Mouse (Mus musculus) left cerebral cortex, postnatal 14 days (tissue): ENCODE measurements around the gene Rps3. TPM values are rescaled to one million over a fixed set of nuclear protein-coding genes. Genes with fewer than 3 reads are reported as not detected.

ENCODE experiments used
- DNase-seq, 2 experiments: peaks; one replicate each; pipeline ENCODE4 v3.0.0; 2021 to 2022; ENCODE audit warnings: low spot score in 2 of 2, mixed read lengths in 1 of 2
- intact Hi-C: fragments of 180-260 bp; cut with DNase I; formaldehyde crosslinking; loops from one replicate; pipeline ENCODE4 v1.15.1; 2025
- total RNA-seq, 2 experiments: library from RNA; stranded (reverse); gene quantifications; 2 replicates each; pipeline ENCODE4 v1.2.3; 2021

Gene Rps3
- total RNA-seq, 2 experiments from 2014 or later: 221 to 235 TPM

DNA sequence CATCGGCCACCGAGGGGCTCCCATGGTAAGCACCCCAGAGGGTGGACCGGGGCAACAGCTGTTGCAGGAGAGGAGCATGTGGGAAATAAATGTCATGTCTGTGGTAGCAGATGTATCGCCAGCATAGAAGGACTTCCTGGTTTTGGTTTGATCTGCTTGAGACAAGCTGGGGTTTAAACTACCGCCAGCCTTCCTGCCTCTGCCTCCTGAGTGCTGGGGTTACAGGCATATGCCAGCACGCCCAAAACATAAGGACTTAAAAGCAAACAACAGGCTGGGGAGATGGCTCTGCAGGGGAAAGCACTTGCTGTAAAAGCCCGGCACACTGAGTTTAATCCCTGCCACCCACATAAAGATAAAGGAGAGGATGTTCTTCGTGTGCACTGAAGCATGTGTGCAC, 34.5 kb downstream of the Rps3 start:
- DNase-seq: no peak
- intact Hi-C loops: no loop called here

DNA sequence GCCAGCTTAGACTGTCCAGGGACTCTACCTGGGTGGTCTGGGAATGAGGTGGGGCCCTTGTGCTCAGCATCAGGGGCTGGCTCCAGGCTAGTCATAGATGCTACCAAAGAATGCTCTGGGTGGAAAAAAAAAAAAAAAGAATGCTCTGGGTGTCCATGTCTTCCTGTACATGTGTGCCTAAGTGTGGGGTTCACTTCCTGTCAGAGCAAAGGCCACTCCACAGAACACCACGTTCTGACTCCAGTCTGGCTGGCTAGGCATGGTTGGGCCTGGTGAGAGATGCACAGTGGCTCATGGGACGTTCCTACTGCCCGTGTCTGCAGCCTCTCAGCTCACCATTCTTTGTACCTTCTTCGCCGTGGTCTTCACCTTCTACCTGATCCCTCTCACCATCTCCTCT, 34.9 kb downstream of the Rps3 start:
- intact Hi-C loops: no loop called here
- no peak for DNase-seq

DNA sequence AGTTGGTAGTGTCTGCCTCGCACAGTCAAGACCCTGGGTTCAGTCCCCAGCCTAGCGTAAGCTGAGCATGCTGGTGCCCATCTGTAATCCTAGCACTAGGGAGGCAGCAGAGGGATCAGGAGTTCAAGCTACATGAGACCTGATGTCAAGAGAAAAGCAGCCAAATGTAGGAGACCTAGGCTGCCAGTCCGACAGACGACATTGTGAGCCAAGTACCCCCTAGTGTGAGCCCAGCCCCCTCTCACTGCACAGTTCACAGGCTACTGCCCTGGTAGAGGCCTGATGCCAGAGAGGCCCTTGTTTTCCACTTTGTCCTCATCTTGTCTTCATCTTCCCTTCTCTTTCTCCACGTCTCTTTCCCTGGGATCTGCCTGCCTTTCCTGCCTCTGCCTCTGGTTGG, 36.2 kb downstream of the Rps3 start:
- no peak for DNase-seq
- intact Hi-C loops: no loop called here

DNA sequence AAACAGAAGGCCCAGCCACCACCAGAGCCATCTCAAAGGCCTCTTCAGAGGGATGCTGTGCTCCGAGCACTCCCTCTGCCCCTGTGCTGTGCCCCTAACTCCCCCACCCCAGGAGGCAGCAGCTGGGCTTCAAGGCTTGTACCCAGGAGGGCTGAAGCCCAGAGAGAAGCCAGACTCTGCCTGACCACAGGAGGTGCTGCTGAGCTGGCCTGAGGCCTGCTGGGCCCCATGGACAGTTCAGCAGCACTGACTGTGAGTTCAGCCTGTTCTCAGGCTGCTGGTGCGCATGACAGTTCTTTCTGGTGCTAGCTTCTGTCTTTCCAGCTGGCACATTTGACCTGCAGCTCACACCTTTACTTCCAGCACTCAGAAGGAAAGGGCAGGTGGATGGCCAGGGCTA, 37.7 kb downstream of the Rps3 start:
- intact Hi-C loops: no loop called here

DNA sequence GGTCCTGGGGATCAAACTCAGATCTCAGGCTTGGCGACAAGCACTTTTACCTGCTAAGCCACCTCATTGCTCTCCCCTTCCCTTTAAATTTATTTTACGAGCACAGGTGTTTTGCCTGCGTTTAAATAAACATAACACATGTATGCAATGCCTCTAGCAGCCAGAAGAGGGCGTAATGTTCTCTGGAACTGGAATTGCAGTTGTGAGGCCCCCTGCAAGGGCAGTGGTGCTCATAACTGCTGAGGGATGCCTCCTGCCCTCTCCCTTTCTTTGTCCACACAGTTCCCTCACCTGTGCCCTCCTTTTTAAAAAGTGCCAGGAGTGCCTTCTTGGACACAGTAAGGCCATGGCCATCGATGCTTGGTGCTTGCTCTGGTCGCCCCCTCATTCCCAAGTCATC, 39.5 kb downstream of the Rps3 start:
- no peak for DNase-seq
- intact Hi-C loops: no loop called here

More for the DNA sequence above, 37.7 kb downstream of the Rps3 start:
- no peak for DNase-seq

DNA sequence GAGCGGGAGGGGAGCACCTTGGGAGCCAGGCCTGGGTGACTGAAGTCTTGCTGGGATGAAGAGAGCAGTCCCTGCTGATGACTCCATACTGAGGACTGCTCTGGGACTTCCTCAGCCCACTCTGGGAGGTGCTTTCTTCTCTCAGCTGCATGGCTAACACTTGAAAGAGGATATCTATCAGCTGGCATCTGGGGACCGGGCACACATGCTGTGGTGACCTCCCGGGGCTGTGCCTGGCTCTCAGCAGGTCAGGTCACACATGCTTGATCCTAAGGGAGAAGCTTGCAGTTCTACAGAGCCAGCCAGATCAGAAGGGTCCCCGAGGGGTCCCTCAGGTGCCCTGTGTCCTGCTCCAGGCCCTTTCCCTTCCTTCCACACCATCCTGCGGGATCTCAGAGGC, 40.4 kb downstream of the Rps3 start:
- no peak for DNase-seq
- intact Hi-C loops: no loop called here

DNA sequence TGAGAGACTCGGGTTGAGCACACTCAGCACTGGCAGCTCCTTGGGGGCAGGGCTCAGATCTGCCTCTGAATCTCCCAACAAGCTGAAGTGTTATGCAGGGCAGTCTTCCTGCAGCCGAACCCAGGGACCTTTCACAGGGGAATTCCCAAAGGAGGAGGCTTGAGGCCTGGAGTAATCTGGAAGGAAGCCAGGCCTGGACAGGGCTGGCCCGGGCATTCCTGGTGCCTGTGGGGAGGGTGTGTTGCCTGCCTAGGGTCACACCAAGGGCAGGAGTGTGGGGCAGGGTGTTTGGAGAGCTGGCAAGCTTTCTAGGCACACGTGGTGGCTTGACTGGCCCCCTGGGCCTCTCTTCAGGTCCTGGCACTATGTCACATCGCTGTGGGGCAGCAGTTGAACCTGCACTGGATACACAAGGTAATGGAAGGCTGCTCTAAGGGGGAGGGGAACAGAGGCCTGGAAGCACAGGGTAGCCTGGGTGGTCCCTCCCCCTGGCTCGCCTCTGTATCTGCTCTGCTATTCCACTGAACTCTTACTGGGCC, 41.9 kb downstream of the Rps3 start:
- no peak for DNase-seq
- intact Hi-C loops: no loop called here

DNA sequence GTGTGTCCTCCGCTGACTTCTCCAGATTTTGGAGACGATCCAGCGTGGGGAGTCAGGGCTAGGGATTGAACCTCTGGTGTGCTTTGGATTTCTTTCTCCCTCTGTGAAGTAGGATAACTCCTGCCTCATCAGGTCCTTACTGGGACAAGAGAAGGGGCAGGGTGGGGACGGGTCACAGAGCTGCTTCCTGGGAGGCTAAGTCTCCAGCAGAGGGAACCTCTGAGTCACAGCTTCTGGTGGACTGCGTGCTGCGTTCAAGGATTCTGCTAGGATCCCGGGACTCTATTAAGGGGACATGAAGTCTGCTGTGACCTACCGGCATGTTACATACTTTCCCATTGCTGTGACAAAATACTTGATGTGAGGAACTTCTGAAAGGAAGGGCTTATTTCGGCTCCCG, 44.7 kb downstream of the Rps3 start:
- no peak for DNase-seq
- intact Hi-C loops: no loop called here

DNA sequence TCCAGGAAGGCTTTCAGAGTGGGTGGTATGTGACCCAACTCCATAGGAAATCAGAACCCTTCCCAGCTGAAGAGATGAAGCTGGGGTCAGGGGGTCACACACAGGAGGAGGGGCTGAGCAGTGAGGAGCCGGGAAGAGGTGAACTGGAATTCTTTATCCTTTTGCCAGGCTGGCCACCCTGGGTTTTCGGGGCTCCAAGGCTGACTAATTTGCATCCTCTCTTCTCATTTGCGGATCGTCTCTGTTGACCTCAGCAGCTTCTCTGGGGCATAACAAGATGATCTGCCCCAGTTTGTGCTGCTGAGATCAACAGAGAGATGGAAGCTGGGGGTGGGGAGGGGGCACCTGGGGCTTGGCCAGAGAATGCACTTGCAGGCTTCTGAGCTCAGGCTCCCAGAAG, 47.0 kb downstream of the Rps3 start:
- intact Hi-C loops: no loop called here
- no peak for DNase-seq

DNA sequence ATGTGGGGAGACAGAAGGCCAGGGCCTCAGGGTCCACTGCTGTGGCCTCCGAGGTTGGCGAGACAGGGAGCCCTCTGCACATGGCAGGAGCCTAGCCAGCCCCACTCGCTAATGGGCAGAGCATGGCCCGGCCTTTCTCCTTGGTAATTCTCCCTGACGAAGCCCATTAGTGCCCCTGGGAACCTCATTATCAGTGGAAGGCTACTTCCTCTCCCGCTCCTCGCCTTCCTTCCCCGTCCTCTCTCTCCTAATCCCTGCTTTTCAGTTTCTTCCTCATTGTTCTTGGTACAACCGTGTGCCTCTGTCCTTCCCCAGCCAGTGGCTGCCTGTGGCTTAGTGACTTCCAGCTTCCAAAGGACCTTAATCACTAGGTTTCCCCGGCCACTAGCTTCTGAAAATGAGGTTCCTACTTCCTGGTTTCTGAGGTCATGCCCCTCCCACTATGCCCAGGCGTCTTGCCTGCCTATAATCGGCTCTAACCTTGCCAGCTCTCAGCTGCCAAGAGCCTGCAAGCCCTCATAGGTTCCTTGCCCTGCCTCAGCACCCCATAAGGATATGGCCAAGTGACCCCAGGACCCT, 48.8 kb downstream of the Rps3 start:
- DNase-seq: no peak
- intact Hi-C loops: no loop called here

DNA sequence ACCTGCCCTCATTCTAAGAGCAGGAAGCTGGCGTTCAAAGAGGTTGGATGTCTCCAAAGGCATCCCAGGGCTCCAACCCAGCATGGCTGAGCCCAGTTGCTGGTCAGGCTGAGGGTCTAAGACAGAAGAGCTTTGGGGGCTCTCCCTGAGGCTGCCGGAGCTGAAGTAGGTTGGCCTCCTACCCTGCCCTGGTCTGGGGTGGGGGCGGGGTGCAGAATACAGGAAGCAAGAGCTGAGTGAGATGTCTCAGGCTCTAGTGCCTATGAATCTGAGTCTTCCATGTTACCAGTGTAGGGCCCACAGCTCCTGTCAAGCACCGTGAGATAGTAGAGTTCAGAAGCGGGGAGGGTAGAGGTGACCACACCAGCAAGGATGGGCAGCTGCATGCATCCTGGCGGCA, 50.7 kb downstream of the Rps3 start:
- intact Hi-C loops: no loop called here
- no peak for DNase-seq

DNA sequence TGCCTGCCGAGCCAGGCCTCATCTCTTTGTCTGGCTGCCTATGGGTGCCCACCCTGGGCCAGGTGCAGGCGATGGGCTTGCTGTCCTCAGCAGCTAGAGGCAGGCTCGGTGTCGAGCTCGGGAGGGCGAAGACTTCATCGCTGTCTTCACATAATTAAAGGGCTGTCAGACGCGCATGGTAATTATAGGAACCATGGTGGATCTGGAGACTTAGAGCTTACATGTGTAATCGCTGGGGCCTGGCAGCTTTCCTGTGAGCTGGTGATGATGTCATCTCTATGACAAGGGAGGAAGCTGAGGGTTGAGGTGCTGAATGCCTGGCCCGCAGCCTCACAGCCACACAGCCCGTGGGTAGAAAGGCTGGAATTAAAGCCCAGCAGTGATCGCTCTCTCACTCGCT, 51.3 kb downstream of the Rps3 start:
- intact Hi-C loops: no loop called here

DNA sequence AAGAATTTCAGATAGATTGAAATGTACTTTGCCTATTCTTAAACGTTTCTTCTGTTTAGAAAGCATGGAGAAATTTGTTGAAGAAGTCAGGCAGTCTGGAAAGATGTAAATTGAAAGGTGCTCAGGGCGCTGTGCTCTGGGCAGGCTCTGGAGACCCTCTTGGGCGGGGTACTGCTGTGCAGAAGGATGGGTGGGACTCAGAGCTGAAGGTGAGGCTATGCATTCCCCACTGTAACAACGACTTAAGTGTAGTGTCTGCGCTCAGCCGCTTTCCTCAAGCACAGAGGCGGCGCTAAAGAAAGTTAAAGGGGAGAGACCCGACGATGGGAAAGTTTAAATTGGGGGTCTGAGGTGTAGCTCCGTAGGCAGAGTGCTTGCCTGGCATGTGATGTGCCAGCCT, 53.3 kb downstream of the Rps3 start:
- no peak for DNase-seq
- intact Hi-C loops: no loop called here

More for the DNA sequence above, 51.3 kb downstream of the Rps3 start:
- peak; percentile 49 to 59 for DNase-seq

DNA sequence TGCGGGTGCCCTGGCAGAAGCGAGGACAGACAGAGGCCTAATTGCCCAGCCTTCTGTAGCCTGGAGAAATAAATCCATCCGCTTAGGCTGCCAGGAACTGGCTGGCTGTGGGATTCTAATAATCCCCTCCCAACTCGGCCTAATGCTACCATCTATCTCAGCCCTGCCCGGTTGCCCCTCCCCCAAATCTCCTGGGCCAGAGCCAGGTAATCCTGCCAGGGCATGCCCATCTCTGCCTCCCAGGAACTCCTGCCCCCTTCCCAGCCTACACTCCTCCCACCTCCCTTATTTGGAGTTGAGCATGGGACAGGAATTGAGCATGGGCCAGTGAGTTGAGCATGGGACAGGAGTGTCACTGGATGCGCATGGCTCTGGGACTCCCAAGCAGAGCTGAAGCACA, 53.8 kb downstream of the Rps3 start:
- intact Hi-C loops: no loop called here
- DNase-seq: no peak

DNA sequence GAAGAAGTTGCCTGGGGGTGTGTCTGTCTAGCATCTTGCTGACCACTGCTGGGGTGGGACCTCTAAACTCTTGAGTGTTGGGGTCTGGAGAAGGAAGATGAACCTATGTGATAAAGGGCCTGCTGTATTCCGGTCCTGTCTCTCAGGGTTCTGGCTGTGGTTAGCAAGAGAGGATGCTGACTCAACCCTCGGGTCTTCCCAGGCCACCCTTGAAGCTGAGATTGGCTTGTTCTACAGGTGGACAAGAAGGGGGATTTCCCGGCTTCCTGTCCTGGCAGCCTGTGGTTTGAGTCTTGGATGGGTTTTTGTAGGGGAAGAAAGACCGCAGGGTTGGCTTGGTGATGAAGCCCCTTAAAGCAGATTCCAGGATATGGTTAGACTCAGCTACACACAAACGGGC, 54.7 kb downstream of the Rps3 start:
- no peak for DNase-seq
- intact Hi-C loops: no loop called here

DNA sequence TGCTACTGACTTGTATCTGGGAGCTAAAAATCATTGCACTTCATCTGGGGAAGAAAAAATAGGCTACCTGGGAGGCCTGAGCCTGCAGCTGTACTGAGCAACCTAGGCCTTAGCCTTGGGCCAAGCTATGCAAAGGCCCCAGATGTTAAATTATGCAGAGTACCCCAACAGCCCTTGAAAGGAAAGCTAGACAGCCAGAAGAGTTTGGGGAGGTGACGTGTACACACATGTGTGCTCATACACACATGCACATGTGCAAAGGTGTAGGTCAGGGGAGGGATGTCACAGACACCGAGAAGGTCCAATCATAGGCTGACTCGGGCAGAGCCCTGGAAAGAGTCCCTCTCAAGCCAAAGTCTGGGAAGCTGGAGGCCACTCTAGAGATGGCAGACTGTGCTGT, 55.6 kb downstream of the Rps3 start:
- DNase-seq: no peak
- intact Hi-C loops: no loop called here

Other genes with a start within 250 kb of the Rps3 start
- gene Mogat2, start 245.1 kb downstream of the Rps3 start, total RNA-seq: not detected
- 100 to 1,000 TPM; 182 to 190 TPM for gene Map6, start 216.3 kb downstream of the Rps3 start, total RNA-seq
- gene Serpinh1, start 130.5 kb downstream of the Rps3 start, total RNA-seq: 10 to 100 TPM; 49.7 to 52.2 TPM
- gene Gdpd5, start 102.3 kb downstream of the Rps3 start, total RNA-seq: 10 to 100 TPM; 40.7 to 47.5 TPM
- gene Klhl35, start 17.7 kb downstream of the Rps3 start, total RNA-seq: 1 to 10 TPM; 1.7 to 2.4 TPM
- gene Arrb1, start 51.7 kb upstream of the Rps3 start, total RNA-seq: 100 to 1,000 TPM; 154 to 160 TPM
- 1 to 10 TPM; 3.7 to 4.6 TPM for gene Tpbgl, start 143.4 kb upstream of the Rps3 start, total RNA-seq
- gene Slco2b1, start 227.6 kb upstream of the Rps3 start, total RNA-seq: 10 to 100 TPM; 15.9 to 16.6 TPM
- gene Olfr520, start 246.5 kb upstream of the Rps3 start, total RNA-seq: not detected